Mouse (Mus musculus): ENCODE data around the gene Arhgef28. TPM values are rescaled to one million over a fixed set of nuclear protein-coding genes. Genes with fewer than 3 reads are reported as not detected.
A peak's percentile ranks its signal among the peaks of the same experiment; 100 is the strongest.
"Not testable (repeated sequence)": the region's sequence is repeated elsewhere in the genome, so short reads cannot be mapped to it uniquely, and the experiment has no call there.

The Arhgef28 gene
- polyA plus RNA-seq, 1 experiment from 2014 or later: 23.7 TPM

- WGBS: 19% methylated on average over 5 of the region's 5 CpGs
- Histone ChIP-seq H3K27me3 (no peaks in the 10 kb centered on the region), H3K36me3 (no peaks in the 10 kb centered on the region), H3K9ac (replicated peaks) (no peak overlapping the region), H3K27ac (no peak overlapping the region), H3K4me2 (no peak overlapping the region), H3K9me3 (0 out of 2 replicates have a peak, but pooled peaks cover 4% of the 10 kb centered on the region), H3K4me3 (replicated peaks) (no peak overlapping the region), H3K4me1 (replicated peaks) (peaks cover 21% of the 10 kb centered on the region)
- no peak for ATAC-seq (ENCODE audit: insufficient number of reproducible peaks, insufficient read depth, low FRiP score, low TSS enrichment, low read depth)
Measured at GRCm38 (mm10) chr13:98030041-98030440, 176.2 kb downstream of the Arhgef28 start.

- ATAC-seq (ENCODE audit: insufficient number of reproducible peaks, insufficient read depth, low FRiP score, low TSS enrichment, low read depth): no peak
- Histone ChIP-seq H3K4me3 (replicated peaks) (no peak overlapping the region), H3K4me1 (replicated peaks) (peaks cover 21% of the 10 kb centered on the region), H3K27me3 (no peaks in the 10 kb centered on the region), H3K4me2 (no peak overlapping the region), H3K9ac (replicated peaks) (no peak overlapping the region), H3K9me3 (0 out of 2 replicates have a peak, but pooled peaks cover 4% of the 10 kb centered on the region), H3K36me3 (no peaks in the 10 kb centered on the region), H3K27ac (no peak overlapping the region)
- 43% methylated on average over 6 of the region's 6 CpGs for WGBS
Measured at GRCm38 (mm10) chr13:98028711-98029250, 177.5 kb downstream of the Arhgef28 start.

- Histone ChIP-seq H3K27ac (no peak overlapping the region), H3K4me1 (replicated peaks) (peaks cover 21% of the 10 kb centered on the region), H3K9me3 (0 out of 2 replicates have a peak, but pooled peaks cover 4% of the 10 kb centered on the region), H3K4me3 (replicated peaks) (no peak overlapping the region), H3K4me2 (no peak overlapping the region), H3K9ac (replicated peaks) (no peak overlapping the region), H3K36me3 (no peaks in the 10 kb centered on the region), H3K27me3 (no peaks in the 10 kb centered on the region)
- WGBS: 75% methylated on average over 12 of the region's 12 CpGs
- ATAC-seq (ENCODE audit: insufficient number of reproducible peaks, insufficient read depth, low FRiP score, low TSS enrichment, low read depth): no peak
Measured at GRCm38 (mm10) chr13:98027641-98028204, 178.5 kb downstream of the Arhgef28 start.

GRCm38 (mm10) chr13:98027122-98027521 is 179.1 kb downstream of the Arhgef28 start:
- Histone ChIP-seq H3K9ac (replicated peaks) (no peak overlapping the region), H3K4me2 (no peak overlapping the region), H3K36me3 (no peaks in the 10 kb centered on the region), H3K4me1 (replicated peaks) (peaks cover 21% of the 10 kb centered on the region), H3K27ac (no peak overlapping the region), H3K4me3 (replicated peaks) (no peak overlapping the region), H3K27me3 (no peaks in the 10 kb centered on the region), H3K9me3 (0 out of 2 replicates have a peak, but pooled peaks cover 4% of the 10 kb centered on the region)
- no peak for ATAC-seq (ENCODE audit: insufficient number of reproducible peaks, insufficient read depth, low FRiP score, low TSS enrichment, low read depth)
- WGBS: 77% methylated on average over 5 of the region's 5 CpGs

GRCm38 (mm10) chr13:98025706-98026504 is 180.3 kb downstream of the Arhgef28 start:
- WGBS: 74% methylated on average over 26 of the region's 26 CpGs
- H3K4me1 ChIP-seq (replicated peaks): peaks cover 21% of the 10 kb centered on the region
- H3K9ac ChIP-seq (replicated peaks): no peak overlapping the region
- H3K27ac ChIP-seq: no peak overlapping the region
- H3K36me3 ChIP-seq: no peaks in the 10 kb centered on the region
- H3K9me3 ChIP-seq: 0 out of 2 replicates have a peak, but pooled peaks cover 4% of the 10 kb centered on the region
- H3K4me3 ChIP-seq (replicated peaks): no peak overlapping the region
- no peak for ATAC-seq (ENCODE audit: insufficient number of reproducible peaks, insufficient read depth, low FRiP score, low TSS enrichment, low read depth)
- no peaks in the 10 kb centered on the region for H3K27me3 ChIP-seq
- no peak overlapping the region for H3K4me2 ChIP-seq

- Histone ChIP-seq H3K36me3 (no peaks in the 10 kb centered on the region), H3K9me3 (0 out of 2 replicates have a peak, but pooled peaks cover 4% of the 10 kb centered on the region), H3K27ac (no peak overlapping the region), H3K4me1 (replicated peaks) (peaks cover 20% of the 10 kb centered on the region), H3K9ac (replicated peaks) (no peak overlapping the region), H3K4me2 (no peak overlapping the region), H3K4me3 (replicated peaks) (no peak overlapping the region), H3K27me3 (no peaks in the 10 kb centered on the region)
- ATAC-seq (ENCODE audit: insufficient number of reproducible peaks, insufficient read depth, low FRiP score, low TSS enrichment, low read depth): no peak
- WGBS: 86% methylated on average over 7 of the region's 7 CpGs
Measured at GRCm38 (mm10) chr13:98025162-98025561, 181.1 kb downstream of the Arhgef28 start.

- 93% methylated on average over 12 of the region's 12 CpGs for WGBS
- no peak overlapping the region for H3K9ac ChIP-seq (replicated peaks)
- H3K9me3 ChIP-seq: 0 out of 2 replicates have a peak, but pooled peaks cover 4% of the 10 kb centered on the region
- H3K4me2 ChIP-seq: no peak overlapping the region
- no peak overlapping the region for H3K4me3 ChIP-seq (replicated peaks)
- H3K4me1 ChIP-seq (replicated peaks): peaks cover 16% of the 10 kb centered on the region
- ATAC-seq (ENCODE audit: insufficient number of reproducible peaks, insufficient read depth, low FRiP score, low TSS enrichment, low read depth): no peak
- H3K36me3 ChIP-seq: no peaks in the 10 kb centered on the region
- H3K27ac ChIP-seq: no peak overlapping the region
- H3K27me3 ChIP-seq: no peaks in the 10 kb centered on the region
Measured at GRCm38 (mm10) chr13:98024680-98025079, 181.6 kb downstream of the Arhgef28 start.

- H3K36me3 ChIP-seq: no peaks in the 10 kb centered on the region
- no peak for ATAC-seq (ENCODE audit: insufficient number of reproducible peaks, insufficient read depth, low FRiP score, low TSS enrichment, low read depth)
- H3K4me3 ChIP-seq (replicated peaks): no peak overlapping the region
- no peak overlapping the region for H3K9ac ChIP-seq (replicated peaks)
- H3K27me3 ChIP-seq: no peaks in the 10 kb centered on the region
- WGBS: 76% methylated on average over 4 of the region's 4 CpGs
- no peak overlapping the region for H3K4me2 ChIP-seq
- no peak overlapping the region for H3K27ac ChIP-seq
- 0 out of 2 replicates have a peak, but pooled peaks cover 4% of the 10 kb centered on the region for H3K9me3 ChIP-seq
- H3K4me1 ChIP-seq (replicated peaks): peaks cover 4% of the 10 kb centered on the region; the same call in 1 of the 2 replicates
Measured at GRCm38 (mm10) chr13:98021906-98022305, 184.3 kb downstream of the Arhgef28 start.

GRCm38 (mm10) chr13:98018837-98019236 is 187.4 kb downstream of the Arhgef28 start:
- H3K4me2 ChIP-seq; ATAC-seq (ENCODE audit: insufficient number of reproducible peaks, insufficient read depth, low FRiP score, low TSS enrichment, low read depth); H3K4me3 ChIP-seq (replicated peaks); H3K27me3 ChIP-seq; H3K9me3 ChIP-seq; H3K36me3 ChIP-seq; H3K27ac ChIP-seq; H3K9ac ChIP-seq (replicated peaks): not testable (repeated sequence)
- WGBS: 92% methylated on average over 8 of the region's 8 CpGs
- peaks cover 16% of the 10 kb centered on the region for H3K4me1 ChIP-seq (replicated peaks)

- Histone ChIP-seq H3K9me3 (no peaks in the 10 kb centered on the region), H3K4me2 (peak overlapping the region; percentile 88), H3K9ac (replicated peaks) (peak overlapping the region; percentile 69), H3K27ac (peak overlapping the region; percentile 88), H3K4me1 (replicated peaks) (peaks cover 22% of the 10 kb centered on the region), H3K36me3 (no peaks in the 10 kb centered on the region), H3K4me3 (replicated peaks) (peak overlapping the region; percentile 50), H3K27me3 (no peaks in the 10 kb centered on the region)
- peak; percentile 85 for ATAC-seq (ENCODE audit: insufficient number of reproducible peaks, insufficient read depth, low FRiP score, low TSS enrichment, low read depth)
- 22% methylated on average over 12 of the region's 12 CpGs for WGBS
Measured at GRCm38 (mm10) chr13:98016923-98017588, 189.2 kb downstream of the Arhgef28 start.
